Mouse (Mus musculus): ENCODE data around the gene Slc10a7.

The Slc10a7 gene

GRCm38 (mm10) chr8:78509273-78510031 is at the start of gene Slc10a7:
Gene Slc10a7, plus strand, starts transcription at chr8:78509346.
- WGBS: under 1% methylated on average over 51 of the region's 51 CpGs

GRCm38 (mm10) chr8:78463941-78464340 is 45.2 kb upstream of the Slc10a7 start:
- WGBS: 80% methylated on average over 2 of the region's 2 CpGs

DNA sequence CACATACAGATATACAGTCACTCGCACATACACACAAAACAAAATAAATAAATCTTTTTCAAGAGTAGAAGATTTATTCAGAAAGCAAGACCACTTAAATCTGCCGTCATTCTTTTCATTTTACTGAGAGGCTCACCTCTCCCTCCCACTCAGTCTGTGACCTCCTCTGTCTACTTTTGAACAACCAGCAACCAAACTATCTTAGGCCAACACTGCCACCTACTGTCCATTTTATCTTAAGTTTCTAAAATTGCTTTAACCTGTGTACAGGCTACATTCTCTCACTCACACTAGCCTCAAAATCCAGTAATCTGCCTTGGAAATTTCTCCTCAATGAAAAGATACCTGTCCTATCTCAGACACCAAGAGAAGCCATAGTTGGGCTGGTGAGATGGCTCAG is 41.3 kb upstream of the Slc10a7 start:
- WGBS: 89% methylated on average over 2 of the region's 2 CpGs

DNA sequence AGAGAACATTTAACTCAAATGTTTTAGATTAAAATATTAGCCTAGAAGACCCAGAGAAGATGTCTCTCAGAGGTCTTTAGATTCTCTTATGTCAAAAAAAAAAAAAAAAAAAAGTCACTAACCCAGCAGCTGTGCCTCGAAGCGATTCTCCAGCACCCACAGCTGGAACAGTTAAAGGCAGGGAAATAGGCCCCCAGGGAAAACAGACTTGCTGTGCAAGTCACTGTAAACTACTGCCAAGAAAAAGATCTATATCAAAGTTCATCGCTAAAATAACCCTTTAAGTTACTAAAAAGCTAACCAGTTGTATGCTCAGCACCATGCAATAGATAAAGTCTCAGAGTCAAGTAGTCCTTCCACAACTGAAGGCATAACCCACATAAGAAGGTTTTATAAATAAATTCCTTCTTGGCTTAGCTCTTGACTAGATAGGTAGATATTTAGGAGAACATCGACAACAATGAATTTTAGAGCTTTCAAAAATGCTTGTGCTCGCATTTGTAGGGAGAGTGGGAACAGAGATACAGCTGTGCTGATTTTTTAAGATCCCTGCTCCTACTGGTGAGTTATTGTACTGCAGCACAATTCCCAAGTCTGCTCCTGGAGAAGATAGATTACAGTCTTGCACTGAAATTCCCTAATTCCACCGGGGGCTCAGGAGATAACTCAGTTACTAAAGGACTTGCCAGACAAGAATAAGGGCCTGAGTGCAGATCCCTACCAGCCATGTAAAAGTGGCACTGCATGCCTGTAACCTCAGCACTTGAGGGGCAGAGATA is 31.9 kb upstream of the Slc10a7 start:
- WGBS: 60% methylated on average over 6 of the region's 6 CpGs

DNA sequence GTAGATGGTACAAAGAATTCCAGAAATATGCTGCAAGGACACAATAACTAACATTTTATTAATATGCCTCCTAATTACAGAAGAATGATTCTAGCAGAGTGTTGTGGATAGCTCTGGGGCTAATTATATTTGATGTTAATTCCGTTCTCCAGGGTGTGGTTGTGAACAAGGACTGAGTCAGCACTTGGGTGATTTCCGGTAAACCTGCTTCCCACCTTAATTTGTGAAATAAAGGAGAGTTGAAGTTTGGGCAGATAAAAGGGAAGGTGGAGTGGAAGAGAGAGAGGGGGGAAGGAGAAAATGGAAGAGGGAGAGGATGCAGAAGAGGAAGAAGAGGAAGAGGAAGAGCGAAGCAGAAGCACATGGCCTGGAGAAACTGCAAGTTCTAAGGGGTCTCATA is 19.4 kb upstream of the Slc10a7 start:
- 81% methylated on average over 3 of the region's 3 CpGs for WGBS

GRCm38 (mm10) chr8:78493031-78493430 is 16.1 kb upstream of the Slc10a7 start:
- 43% methylated on average over 2 of the region's 2 CpGs for WGBS

DNA sequence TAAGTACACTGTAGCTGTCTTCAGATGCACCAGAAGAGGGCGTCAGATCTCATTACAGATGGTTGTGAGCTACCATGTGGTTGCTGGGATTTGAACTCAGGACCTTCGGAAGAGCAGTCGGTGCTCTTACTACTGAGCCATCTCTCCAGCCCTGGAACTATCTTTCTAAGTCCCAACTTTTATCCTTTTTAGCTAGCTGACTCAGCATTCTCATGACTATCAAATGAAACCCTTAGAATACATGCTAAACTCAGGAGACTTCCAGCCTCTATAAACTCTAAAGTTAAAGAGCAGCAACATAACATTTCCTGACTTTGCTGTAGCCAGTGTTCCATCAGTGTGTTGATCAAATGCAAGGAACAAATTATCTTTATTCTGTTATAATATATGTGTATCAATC is 12.9 kb upstream of the Slc10a7 start:
- WGBS: 96% methylated on average over 3 of the region's 3 CpGs

DNA sequence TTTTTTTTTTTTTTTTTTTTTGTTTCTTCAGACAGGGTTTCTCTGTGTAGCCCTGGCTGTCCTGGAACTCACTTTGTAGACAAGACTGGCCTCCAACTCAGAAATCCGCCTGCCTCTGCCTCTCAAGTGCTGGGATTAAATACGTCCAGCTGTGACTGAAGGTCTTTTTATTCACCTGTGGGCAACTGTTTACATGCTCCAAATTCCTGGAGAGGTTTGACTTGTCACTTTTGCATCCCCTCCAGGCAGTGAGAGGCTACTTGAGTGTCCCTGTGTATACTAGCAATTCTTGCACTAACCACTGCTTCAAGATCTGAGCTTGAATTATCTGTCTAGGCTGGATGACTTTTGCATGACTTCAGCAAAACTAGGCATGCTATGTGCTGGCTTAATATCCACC is 6.4 kb upstream of the Slc10a7 start:
- WGBS: 84% methylated on average over 2 of the region's 2 CpGs

- 2% methylated on average over 38 of the region's 38 CpGs for WGBS
These were observed 997 bp upstream of the Slc10a7 start for GRCm38 (mm10) chr8:78507979-78508718.

- under 1% methylated on average over 70 of the region's 70 CpGs for WGBS
These were observed 350 bp upstream of the Slc10a7 start, which contains the start of gene Rbmxl1 for GRCm38 (mm10) chr8:78508719-78509272. Gene Rbmxl1, minus strand, starts transcription at chr8:78508898.

- WGBS: 2% methylated on average over 11 of the region's 11 CpGs
These were observed 948 bp downstream of the Slc10a7 start for GRCm38 (mm10) chr8:78510094-78510493.

DNA sequence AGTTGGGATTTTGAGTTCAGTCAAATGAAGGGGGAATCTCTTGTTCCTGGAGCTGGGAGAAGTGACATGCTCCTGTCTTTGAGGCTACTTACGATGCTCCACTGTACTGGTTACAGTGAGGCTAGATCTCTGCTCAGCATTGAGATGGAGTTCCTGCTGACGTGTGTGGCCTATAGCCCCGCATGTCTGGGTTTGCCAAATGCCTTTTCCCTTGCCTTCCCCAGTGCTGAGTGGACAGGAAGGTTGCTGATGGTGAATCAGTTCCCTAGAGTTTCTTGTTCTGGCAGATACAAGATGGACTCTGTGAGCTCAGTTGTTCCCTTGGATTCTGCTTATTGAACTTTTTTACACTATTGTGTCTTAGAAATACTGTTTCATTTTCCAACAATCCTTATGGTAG is 1.8 kb downstream of the Slc10a7 start:
- WGBS: 79% methylated on average over 3 of the region's 3 CpGs

DNA sequence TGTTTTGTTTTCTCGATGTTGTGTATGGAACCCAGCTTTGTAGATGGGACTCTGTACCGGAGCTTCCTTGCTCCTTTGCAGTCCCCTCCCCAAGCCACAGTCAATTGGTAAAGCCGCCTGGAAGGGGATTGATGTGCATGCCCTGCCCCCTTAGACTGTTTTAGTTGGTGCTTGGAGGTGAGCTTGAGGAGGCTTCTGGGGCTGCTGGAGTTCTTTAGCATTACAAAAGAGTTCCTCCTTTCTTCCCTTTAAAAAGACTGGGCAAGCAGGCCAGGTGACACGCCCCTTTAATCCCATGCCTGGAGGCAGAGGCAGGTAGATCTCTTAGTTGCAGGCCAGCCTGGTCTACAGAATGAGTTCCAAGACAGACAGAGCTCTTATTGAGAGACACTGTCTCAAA is 4.0 kb downstream of the Slc10a7 start:
- WGBS: 96% methylated on average over 4 of the region's 4 CpGs

GRCm38 (mm10) chr8:78514706-78515105 is 5.6 kb downstream of the Slc10a7 start:
- WGBS: 98% methylated on average over 1 of the region's 1 CpGs

- WGBS: 96% methylated on average over 3 of the region's 3 CpGs
These were observed 6.0 kb downstream of the Slc10a7 start for GRCm38 (mm10) chr8:78515132-78515531.

- WGBS: 89% methylated on average over 6 of the region's 6 CpGs
These were observed 24.8 kb downstream of the Slc10a7 start for GRCm38 (mm10) chr8:78533981-78534380.

GRCm38 (mm10) chr8:78536716-78537115 is 27.6 kb downstream of the Slc10a7 start:
- 90% methylated on average over 5 of the region's 5 CpGs for WGBS

GRCm38 (mm10) chr8:78537795-78538194 is 28.6 kb downstream of the Slc10a7 start:
- WGBS: 91% methylated on average over 3 of the region's 3 CpGs

GRCm38 (mm10) chr8:78542670-78543069 is 33.5 kb downstream of the Slc10a7 start:
- WGBS: 97% methylated on average over 4 of the region's 6 CpGs

DNA sequence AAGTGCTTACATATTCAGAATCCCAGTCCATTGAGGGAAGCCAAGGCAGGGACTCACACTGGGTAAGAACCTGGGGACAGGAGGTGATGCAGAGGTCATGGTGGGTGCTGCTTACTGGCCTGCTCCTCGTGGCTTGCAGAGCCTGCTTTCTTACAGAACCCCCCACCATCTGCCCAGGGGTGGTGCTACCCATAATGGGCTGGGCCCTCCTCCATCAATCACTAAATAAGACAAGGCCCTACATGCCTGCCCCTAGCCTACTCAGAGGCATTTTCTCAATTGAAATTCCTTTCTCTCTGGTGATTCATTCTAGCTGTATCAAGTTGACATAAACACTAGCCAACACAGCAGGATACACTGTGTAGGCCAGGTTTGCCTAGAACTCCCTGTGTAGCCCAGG is 34.5 kb downstream of the Slc10a7 start:
- 61% methylated on average over 1 of the region's 1 CpGs for WGBS

GRCm38 (mm10) chr8:78544545-78544944 is 35.4 kb downstream of the Slc10a7 start:
- WGBS: 85% methylated on average over 2 of the region's 2 CpGs

Data from cerebral cortex, adult 2 months (tissue).